Mouse (Mus musculus) adrenal gland, adult 18-20 months (tissue): ENCODE data around the gene Bean1. TPM values are rescaled to one million over a fixed set of nuclear protein-coding genes. Genes with fewer than 3 reads are reported as not detected.

Source experiments
- DNase-seq, 2 experiments: peaks; one replicate each; pipeline ENCODE4 v3.0.0; 2021 to 2022; ENCODE audit warnings: low spot score in 2 of 2
- total RNA-seq, 2 experiments: library from RNA; stranded (reverse); gene quantifications; 1 replicate in 1 of 2; 2 replicates in 1 of 2; pipeline ENCODE4 v1.2.3; 2021

The Bean1 gene
- total RNA-seq, 2 experiments from 2014 or later: 6.3 to 12.0 TPM

- DNase-seq: no peak
Measured at GRCm38 (mm10) chr8:104169461-104169860, 781 bp upstream of the Bean1 start.

- no peak for DNase-seq
Measured at GRCm38 (mm10) chr8:104171050-104171620, 893 bp downstream of the Bean1 start.

DNA sequence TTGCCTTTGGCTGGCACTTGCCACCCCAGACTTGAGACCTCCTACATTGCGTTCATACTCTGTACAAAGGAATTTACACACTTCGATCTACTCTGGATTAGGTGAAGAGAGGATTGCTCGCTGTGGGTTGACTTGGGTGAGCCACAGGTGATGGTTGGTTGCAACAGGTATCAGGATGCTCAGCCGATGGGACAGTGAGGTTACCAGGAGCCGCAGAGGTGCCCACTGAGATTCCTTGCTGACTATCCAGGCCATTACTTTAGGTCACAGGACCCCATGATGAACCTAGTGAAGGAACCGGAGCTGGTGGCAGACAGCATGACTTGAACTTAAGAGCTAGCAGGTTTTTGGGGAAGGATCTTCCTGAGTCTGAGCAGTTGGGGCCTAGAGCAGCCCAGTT lies 2.2 kb downstream of the Bean1 start:
- no peak for DNase-seq

GRCm38 (mm10) chr8:104175848-104176527 lies 5.7 kb downstream of the Bean1 start:
- no peak for DNase-seq

GRCm38 (mm10) chr8:104177054-104177453 lies 6.8 kb downstream of the Bean1 start:
- DNase-seq: no peak

GRCm38 (mm10) chr8:104184905-104185304 lies 14.7 kb downstream of the Bean1 start:
- no peak for DNase-seq

DNA sequence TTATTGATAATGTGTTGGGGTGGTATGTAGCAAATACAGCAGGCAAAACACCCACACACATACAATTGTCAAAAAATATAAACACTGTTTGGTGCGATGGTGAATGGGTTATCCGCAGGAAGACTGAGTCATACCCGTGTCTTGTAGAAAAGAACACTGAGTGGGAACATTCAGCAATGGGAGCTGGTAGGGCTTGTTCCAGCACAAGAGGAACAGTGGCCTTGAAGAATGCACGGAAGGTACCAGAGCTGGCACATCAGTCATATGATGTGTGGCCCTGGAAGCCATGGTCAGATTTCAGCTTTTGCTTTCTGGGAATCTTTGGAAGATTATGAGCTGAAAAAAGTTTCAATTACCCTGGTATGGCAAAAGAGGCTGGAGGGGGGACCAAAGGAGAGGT lies 16.6 kb downstream of the Bean1 start:
- DNase-seq: no peak

DNA sequence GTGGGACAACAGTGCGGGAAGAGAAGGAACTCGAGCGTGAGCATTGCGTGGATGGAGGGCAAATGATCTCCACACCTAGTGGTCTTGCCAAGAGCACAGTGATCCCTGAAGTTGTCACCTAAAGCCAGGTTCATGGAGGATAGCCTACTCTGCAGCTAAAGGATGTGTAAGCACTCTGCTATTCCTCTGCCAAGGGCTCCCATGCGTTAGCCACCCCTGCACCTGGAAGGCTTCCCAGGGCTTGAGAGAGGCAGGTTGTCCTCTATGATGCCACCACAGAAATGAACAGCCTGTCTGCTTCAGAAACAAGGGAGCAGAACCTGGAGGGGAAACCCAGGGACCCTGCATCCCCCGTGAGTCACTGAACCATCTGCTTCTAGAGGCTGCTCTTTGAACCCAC lies 17.4 kb downstream of the Bean1 start:
- no peak for DNase-seq

GRCm38 (mm10) chr8:104188459-104188858 lies 18.2 kb downstream of the Bean1 start:
- no peak for DNase-seq

- DNase-seq: peak in 1 of 2 experiments; percentile 20
Measured at GRCm38 (mm10) chr8:104190777-104191468, 20.7 kb downstream of the Bean1 start.

GRCm38 (mm10) chr8:104191496-104191895 lies 21.3 kb downstream of the Bean1 start:
- peak in 1 of 2 experiments; percentile 35 for DNase-seq

- DNase-seq: no peak
Measured at GRCm38 (mm10) chr8:104199802-104200201, 29.6 kb downstream of the Bean1 start.

DNA sequence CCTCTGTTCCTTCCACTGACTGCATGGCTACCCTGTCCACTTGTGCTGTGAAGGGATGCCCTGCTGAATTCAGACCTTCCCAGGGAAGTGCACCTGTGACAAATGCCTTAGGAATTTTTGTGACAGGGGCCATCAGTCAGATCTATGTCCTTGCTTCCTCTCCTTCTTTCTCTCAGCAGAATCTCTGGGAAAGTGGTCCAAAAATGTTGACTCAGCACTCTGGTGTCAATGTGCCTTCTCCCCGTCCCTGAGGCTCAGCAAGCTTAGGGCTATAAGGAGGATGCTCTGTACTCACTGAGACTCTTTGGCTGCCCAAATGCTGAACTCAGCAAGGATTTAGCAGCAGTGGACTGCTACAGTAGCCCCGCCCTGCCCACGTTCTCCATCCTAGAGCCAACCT lies 31.4 kb downstream of the Bean1 start:
- no peak for DNase-seq

- no peak for DNase-seq
Measured at GRCm38 (mm10) chr8:104202320-104202719, 32.1 kb downstream of the Bean1 start.

DNA sequence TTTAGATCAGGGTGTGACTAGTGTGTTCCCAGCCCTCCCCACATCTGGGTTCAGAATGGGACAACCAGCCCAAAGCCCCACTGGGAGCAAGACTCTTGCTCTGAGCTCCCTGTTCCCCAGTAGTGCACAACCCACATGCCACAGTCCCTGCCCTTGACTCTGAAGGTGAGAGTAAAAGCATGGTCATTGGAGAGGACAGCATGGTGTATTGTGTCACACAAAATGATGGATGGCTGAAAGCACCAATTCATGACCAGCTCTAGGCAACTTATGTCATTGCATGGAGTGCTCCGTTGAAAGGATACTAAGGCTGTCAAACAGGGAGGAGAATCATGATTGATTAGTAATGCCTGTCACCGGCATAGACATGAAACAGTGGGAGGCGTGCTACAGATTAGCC lies 35.0 kb downstream of the Bean1 start:
- no peak for DNase-seq

DNA sequence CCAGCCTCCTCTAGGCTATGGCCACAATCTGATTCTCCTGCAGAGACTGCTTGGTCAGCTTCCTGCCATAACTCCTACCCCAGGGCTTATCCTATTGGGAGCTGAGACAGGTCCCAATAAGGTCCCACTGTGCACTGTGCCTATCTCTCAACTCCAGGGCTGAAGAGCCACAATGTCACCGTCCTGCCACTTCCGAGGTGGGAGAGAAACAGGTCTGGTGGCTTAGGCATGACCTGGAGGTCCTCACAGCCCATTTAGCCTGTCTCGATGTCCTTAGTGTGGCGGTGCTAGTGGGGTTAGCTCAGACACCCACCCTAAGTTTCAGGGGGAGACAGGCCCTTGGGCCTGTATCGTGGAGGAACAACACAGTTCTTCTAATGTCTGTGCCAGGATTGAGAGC lies 47.4 kb downstream of the Bean1 start:
- no peak for DNase-seq

DNA sequence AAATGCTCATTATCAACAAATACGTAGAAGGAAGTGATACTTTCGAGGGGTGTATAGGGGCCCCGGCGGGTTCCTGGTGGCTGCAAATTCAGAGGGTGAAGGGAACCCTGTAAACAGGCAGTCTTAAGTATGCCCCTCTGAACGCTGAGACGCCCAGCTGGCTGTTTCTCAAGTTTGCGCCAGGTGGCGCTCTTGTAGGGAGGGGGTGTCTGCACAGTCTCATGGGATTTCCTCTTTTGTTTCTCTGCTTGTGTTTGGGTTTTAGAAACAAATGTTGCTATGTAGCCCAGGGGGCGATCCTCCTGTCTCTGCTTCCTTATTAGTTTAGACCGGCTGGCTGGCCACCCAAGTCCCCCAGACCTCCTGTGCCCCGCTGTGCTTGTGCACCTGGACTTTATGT lies 48.8 kb downstream of the Bean1 start:
- peak; percentile 47 to 58 for DNase-seq

DNA sequence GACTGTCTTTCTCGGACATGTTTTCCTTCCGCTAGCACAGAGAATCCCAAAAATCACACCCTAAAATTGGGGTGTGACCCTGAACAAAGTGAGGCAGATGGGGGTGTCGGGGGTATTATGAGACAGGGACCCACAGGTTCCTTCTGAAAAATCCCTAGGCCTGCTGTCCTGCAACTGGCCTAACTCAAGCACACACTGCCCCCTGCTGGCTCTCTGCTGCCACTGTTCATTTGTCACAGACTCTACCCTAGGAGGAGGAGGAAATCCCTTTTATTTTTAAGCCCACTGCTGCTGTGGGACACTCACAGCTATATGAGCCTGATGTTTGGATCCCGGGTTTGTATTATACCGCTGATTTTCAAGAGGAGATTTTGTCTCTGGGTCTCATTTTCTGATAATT lies 49.6 kb downstream of the Bean1 start:
- peak; percentile 78 for DNase-seq

DNA sequence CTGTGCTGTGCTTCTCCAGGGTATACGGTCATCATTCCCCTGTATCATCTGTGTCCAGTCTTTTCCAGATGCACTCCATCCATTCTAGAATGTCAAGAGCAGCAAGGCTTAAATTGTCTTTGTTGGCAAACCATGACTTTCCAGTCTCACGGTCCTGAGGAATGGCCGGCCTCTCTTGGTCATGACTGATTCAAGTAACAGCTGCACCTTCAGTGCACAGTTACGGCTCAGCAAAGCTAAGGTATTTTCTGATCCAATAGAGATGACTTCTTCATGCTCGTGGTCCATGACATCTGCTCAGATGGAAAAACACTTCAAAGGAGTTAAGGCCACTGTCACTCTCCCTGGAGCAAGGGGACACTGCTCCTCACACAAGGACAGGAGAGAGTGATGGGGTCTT lies 56.8 kb downstream of the Bean1 start:
- no peak for DNase-seq

DNA sequence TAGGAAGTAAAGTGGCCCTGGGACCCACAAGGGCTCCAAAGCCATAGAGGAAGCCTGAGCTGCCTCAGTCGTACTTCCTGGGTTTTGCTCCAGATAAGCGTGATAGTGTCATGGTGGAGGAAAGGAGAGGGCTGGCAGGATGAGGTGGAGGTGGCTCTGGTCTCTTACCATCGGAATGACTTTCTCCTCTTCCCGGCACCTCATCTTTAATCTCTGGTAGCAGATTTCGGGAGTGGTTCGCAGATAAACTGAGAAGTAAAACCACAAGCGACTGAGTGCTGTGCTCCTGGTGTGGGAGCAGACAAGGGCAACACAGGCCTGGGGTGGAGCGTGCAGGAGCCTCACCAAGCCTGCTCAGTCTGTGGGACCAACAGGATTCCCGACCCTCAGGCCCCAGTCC lies 60.1 kb downstream of the Bean1 start:
- no peak for DNase-seq

- no peak for DNase-seq
Measured at GRCm38 (mm10) chr8:104232039-104232438, 61.8 kb downstream of the Bean1 start.

DNA sequence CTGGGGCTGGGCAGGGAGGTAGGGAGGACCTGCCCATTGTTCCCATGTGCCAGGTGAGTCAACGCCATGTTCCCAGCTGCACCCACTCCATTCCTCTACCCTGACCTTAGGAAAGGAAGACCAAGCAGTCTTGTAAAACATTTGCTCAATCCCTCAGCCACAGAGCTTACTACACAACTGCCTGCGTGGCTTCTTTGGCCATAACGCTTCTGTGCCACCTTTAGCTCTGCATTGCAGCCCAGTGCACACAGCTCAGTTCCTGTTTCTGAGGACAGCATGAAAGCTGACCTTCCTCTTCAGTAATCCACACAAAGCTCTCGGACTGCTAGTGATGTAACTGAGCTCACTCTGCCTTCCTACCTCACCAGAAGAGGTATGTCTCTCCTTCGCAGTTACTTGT lies 62.7 kb downstream of the Bean1 start:
- peak in 1 of 2 experiments; percentile 11 for DNase-seq

DNA sequence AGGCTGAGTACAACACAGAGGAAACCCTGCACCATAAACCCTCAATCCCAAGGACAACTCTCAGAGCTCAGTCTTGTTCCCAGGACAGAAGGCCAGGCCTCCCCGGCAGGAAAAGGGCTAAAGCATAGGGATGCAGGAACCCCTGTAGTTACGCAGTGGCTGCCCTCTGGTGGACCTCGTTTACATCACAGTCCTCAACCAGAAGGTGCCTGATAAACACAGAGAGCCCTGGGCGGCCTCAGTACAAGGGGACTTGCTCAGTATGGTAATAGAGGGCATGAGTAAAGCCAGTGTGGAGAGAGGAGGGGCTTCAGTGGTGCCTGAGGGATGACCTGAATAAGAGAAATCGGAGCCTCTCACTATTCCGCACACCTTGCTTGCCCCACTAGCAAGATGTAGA lies 64.3 kb downstream of the Bean1 start:
- DNase-seq: no peak
